Mouse (Mus musculus): Measurements from ENCODE around the gene Smarca2. TPM values are rescaled to one million over a fixed set of nuclear protein-coding genes. Genes with fewer than 3 reads are reported as not detected.

Smarca2 gene
- polyA plus RNA-seq, 1 experiment: 58.9 TPM

DNA sequence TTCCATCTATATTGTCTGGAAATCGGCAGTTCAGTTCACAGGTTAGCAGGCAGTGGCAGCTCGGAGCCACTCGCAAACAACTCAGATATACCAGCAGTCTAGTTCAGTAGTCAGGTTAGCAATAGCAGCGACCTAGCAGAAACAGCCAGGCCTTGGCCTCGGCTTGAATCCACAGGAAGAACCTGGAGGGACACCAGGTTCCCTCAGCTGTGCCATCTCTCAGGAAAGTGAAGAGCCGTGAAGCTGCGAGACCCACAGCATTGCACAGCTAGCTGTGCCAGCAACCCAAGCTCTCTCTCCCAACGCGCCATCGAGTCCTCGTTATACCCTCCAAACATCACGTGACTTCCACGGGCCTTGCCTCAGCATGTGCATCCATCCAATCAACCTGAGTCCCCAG lies 162.6 kb downstream of the Smarca2 start:
- no peak for TF ChIP-seq POLR2A (IDR thresholded peaks at IDR 0.05; ENCODE audit: borderline replicate concordance, low read depth, low read length)
- TF ChIP-seq CTCF (IDR thresholded peaks at IDR 0.05; ENCODE audit: low read depth, low read length): no peak
- H3K4me1 ChIP-seq (ENCODE audit: control insufficient read depth, insufficient read depth, low read length): peaks cover 5% of the 10 kb centered on the region
- H3K27ac ChIP-seq (ENCODE audit: insufficient read depth, low read depth, low read length): no peak overlapping the region
- no peak overlapping the region for H3K4me3 ChIP-seq (ENCODE audit: insufficient read depth, low read length)

DNA sequence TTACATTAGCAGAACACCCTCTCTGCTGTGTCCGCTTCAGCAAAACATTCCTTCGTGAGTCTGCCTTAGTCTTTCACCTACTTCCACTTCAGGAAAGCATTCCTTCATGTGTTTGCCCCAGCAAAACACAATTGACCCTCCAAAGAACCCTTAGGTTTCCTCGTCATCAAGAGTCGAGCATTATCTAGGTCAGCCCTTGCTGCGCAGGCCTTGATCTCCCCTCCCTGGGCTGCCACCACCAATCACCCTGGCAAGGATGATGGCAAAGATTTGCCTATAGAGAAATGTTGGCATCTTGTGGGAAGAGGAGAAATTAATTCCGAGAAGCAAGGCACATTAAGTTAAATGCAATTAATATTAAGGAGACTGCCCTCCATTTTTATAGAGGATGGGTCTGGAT lies 163.1 kb downstream of the Smarca2 start:
- Histone ChIP-seq H3K4me3 (ENCODE audit: insufficient read depth, low read length) (no peak overlapping the region), H3K27ac (ENCODE audit: insufficient read depth, low read depth, low read length) (no peak overlapping the region), H3K4me1 (ENCODE audit: control insufficient read depth, insufficient read depth, low read length) (peaks cover 5% of the 10 kb centered on the region)
- no peak for TF ChIP-seq POLR2A (IDR thresholded peaks at IDR 0.05; ENCODE audit: borderline replicate concordance, low read depth, low read length)
- no peak for TF ChIP-seq CTCF (IDR thresholded peaks at IDR 0.05; ENCODE audit: low read depth, low read length)

DNA sequence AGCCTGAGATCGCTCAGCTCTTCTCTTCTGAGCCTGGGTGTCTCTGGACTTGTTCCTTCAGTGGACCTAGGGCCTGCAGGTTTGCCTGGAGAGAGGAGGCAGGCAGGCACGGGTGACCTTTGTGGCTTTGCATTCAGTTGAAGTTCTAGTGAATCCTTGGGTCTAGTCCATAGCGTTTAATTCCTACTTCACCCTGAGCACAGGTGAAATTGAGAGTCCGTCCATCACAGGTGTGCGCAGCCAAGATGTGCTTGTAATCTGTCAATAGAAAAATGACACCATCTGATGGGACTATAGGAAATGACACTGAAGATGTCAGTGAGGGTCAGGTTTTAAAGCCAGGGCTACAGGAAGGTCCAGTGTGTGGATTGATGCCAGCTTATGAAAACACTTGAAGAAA lies 164.0 kb downstream of the Smarca2 start:
- no peak for TF ChIP-seq POLR2A (IDR thresholded peaks at IDR 0.05; ENCODE audit: borderline replicate concordance, low read depth, low read length)
- TF ChIP-seq CTCF (IDR thresholded peaks at IDR 0.05; ENCODE audit: low read depth, low read length): no peak
- no peak overlapping the region for H3K4me3 ChIP-seq (ENCODE audit: insufficient read depth, low read length)
- no peak overlapping the region for H3K27ac ChIP-seq (ENCODE audit: insufficient read depth, low read depth, low read length)
- H3K4me1 ChIP-seq (ENCODE audit: control insufficient read depth, insufficient read depth, low read length): no peaks in the 10 kb centered on the region; the same call in 1 of the 2 replicates

DNA sequence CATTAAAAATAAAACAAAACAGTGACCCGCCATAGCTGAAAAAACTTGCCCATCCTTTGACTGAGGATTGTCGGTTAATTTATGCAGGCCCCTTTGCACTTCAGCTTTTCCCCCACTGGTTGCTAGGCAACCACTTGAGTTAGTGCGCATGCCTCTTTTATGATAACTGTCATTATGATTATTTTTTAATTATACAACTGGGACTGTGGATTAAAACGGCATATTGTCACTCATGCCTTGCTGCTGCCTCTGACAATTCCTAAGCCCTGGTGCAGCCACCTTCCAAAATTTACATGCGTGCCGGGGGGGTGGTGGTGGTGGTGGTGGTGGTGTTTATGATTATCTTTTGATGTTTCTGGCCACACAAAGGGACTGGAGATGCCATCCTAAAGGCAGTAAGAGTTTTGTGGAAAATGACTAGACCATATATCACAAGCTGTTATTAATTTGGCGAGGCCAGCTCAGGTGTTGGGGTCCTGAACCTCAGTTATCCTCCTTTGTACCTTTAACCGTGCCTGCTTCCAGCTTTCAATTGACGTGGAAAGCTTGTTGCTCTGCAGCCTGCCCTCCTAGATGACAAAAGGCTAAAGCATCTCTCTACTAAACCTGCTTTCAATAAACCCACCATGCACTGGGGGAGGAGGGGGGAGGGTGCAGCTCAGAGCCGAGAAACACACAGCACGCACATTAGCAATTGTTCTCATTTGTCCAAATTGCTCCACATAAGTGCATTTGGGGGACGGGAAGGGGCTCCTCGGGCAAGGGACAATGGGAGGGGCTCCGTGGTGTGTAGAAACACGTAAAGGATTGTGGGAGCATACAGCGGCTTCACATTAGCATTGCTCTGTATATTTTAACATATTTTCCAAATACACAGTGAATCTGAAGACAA lies 165.0 kb downstream of the Smarca2 start:
- Histone ChIP-seq H3K27ac (ENCODE audit: insufficient read depth, low read depth, low read length) (no peak overlapping the region), H3K4me1 (ENCODE audit: control insufficient read depth, insufficient read depth, low read length) (no peaks in the 10 kb centered on the region), H3K4me3 (ENCODE audit: insufficient read depth, low read length) (no peak overlapping the region)
- TF ChIP-seq CTCF (IDR thresholded peaks at IDR 0.05; ENCODE audit: low read depth, low read length): no peak
- TF ChIP-seq POLR2A (IDR thresholded peaks at IDR 0.05; ENCODE audit: borderline replicate concordance, low read depth, low read length): no peak

DNA sequence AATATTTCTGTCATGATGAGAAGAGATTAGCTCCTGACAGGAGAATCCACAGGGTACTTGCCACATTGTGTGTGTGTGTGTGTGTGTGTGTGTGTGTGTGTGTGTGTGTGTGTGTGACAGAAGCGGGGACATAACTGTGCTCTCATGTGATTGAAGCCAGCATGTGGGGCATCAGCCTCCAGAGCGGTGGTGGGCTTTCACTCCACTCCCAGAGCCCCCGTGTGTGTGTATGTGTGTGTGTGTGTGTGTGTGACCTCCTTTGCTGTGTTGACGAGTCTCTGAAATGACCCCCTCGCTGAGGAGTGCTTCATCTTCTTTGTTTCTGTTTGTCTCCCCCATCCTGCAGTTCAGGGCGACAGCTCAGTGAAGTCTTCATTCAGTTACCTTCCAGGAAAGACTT lies 165.7 kb downstream of the Smarca2 start:
- Histone ChIP-seq H3K4me1 (ENCODE audit: control insufficient read depth, insufficient read depth, low read length) (no peaks in the 10 kb centered on the region), H3K4me3 (ENCODE audit: insufficient read depth, low read length) (no peak overlapping the region), H3K27ac (ENCODE audit: insufficient read depth, low read depth, low read length) (no peak overlapping the region)
- TF ChIP-seq POLR2A (IDR thresholded peaks at IDR 0.05; ENCODE audit: borderline replicate concordance, low read depth, low read length): no peak
- TF ChIP-seq CTCF (IDR thresholded peaks at IDR 0.05; ENCODE audit: low read depth, low read length): no peak

DNA sequence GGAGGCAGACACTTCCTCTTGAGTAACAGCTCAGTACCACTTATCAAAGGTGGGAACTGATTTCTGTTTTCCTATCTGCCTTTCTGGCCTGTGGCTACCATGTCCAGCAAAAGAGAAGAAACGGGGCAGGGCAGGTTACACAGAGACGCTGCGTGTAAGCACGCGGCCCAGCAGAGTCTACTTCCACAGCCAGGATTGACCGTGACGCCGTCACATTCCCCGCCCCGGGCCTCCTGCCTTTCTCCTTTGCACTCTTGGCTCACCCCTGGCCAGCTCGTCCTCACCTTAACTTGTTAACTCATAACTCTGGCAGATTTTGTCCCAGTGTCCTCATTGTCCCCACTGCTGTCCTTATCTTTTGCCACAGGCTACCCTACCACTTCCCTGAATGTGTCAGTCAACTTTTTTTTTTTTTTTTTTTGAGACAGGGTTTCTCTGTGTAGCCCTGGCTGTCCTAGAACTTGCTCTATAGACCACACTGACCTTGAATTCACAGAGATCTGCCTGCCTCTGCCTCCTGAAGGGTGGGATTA lies 167.3 kb downstream of the Smarca2 start:
- H3K4me1 ChIP-seq (ENCODE audit: control insufficient read depth, insufficient read depth, low read length): no peaks in the 10 kb centered on the region
- H3K4me3 ChIP-seq (ENCODE audit: insufficient read depth, low read length): no peak overlapping the region
- no peak overlapping the region for H3K27ac ChIP-seq (ENCODE audit: insufficient read depth, low read depth, low read length)
- no peak for TF ChIP-seq CTCF (IDR thresholded peaks at IDR 0.05; ENCODE audit: low read depth, low read length)
- no peak for TF ChIP-seq POLR2A (IDR thresholded peaks at IDR 0.05; ENCODE audit: borderline replicate concordance, low read depth, low read length)

DNA sequence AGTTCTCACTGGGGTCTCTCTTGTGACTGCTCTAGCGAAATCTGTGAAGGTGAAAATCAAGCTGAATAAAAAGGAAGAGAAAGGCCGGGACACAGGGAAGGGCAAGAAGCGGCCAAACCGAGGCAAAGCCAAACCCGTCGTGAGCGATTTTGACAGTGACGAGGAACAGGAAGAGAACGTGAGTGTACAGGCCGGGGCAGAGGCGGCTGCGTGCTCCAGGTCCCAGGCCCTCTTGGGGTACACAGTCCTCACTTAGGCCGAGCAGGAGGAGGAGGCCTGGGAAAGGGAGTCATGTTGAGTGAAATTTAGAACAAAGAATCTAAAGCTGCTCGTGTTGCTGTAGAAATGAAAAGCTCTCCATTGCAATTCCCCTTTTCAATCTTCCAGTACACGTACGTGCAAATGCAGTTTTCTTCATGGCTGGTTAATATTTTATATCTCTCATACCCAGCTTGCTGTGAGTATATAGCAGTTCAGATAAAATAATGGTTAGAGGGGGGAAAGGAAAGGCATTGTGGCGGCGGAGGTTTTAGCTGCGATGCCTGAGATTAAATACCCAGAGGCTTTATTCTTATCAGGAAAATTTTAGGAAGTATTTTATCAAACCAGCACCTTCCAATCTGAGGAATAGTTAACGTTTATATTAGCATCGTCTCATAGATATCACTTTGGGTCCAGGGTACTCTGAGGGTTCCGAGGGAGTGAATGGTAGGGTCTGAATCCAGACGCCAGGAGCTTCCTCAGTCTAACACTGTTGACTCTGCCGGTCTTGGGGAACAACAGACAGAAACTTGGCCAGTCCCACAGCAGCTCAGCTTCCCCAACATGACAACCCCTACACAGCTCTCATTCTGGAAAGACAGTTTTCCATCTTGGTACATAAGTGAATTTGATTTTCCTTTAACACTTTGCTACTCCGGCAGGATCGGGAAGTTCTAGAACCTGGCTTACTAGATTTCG lies 171.5 kb downstream of the Smarca2 start:
- Histone ChIP-seq H3K4me3 (ENCODE audit: insufficient read depth, low read length) (no peak overlapping the region), H3K27ac (ENCODE audit: insufficient read depth, low read depth, low read length) (no peak overlapping the region), H3K4me1 (ENCODE audit: control insufficient read depth, insufficient read depth, low read length) (peaks cover 6% of the 10 kb centered on the region)
- no peak for TF ChIP-seq POLR2A (IDR thresholded peaks at IDR 0.05; ENCODE audit: borderline replicate concordance, low read depth, low read length)
- TF ChIP-seq CTCF (IDR thresholded peaks at IDR 0.05; ENCODE audit: low read depth, low read length): no peak

DNA sequence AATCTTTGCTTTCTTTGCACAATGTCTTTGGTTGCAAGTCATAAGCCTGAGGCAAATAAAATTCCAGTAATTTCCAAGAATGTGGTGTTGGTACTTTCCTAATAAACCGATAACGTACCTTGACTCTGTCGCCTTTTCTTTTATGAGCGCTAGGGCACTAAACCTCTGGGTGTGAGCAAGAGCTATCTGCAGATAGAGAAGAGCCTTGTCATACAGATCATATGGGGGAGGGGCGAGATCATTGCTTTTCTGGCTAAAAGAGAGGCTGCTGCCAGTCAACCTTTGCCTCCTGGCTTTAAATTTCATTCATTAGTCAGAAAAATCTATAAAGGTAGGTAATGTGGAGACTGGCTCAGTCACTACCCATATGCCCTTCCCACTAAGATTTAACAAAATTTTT lies 173.3 kb downstream of the Smarca2 start:
- Histone ChIP-seq H3K4me1 (ENCODE audit: control insufficient read depth, insufficient read depth, low read length) (peaks cover 6% of the 10 kb centered on the region), H3K4me3 (ENCODE audit: insufficient read depth, low read length) (no peak overlapping the region), H3K27ac (ENCODE audit: insufficient read depth, low read depth, low read length) (no peak overlapping the region)
- TF ChIP-seq CTCF (IDR thresholded peaks at IDR 0.05; ENCODE audit: low read depth, low read length) (no peak), POLR2A (IDR thresholded peaks at IDR 0.05; ENCODE audit: borderline replicate concordance, low read depth, low read length) (no peak)

DNA sequence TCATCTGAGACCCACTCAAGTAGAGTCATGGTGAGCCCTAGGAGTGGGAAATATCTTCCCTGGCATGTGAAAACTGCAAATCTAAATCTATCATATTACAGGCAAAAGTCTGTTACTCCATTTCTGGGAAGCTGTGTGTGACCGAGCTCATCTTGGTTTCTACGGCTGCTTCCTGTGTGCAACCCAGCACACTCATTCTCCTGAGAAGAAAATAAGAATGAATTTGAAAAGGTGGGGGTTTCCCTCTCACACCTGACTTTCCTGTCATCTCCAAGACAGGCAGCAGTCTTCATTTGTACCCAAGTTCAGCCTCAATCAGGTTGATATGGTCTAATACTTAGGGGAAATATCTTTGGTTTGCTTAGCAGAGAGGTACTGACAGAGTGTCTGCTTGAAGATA lies 176.4 kb downstream of the Smarca2 start:
- TF ChIP-seq CTCF (IDR thresholded peaks at IDR 0.05; ENCODE audit: low read depth, low read length) (no peak), POLR2A (IDR thresholded peaks at IDR 0.05; ENCODE audit: borderline replicate concordance, low read depth, low read length) (no peak)
- Histone ChIP-seq H3K4me1 (ENCODE audit: control insufficient read depth, insufficient read depth, low read length) (peaks cover 6% of the 10 kb centered on the region), H3K27ac (ENCODE audit: insufficient read depth, low read depth, low read length) (no peak overlapping the region), H3K4me3 (ENCODE audit: insufficient read depth, low read length) (no peak overlapping the region)

Data from bone marrow macrophage, adult 2 months (primary cell).